Mouse (Mus musculus) liver, adult (tissue): ENCODE measurements around the gene Notch2.

ENCODE experiments used
- GATA4 ChIP-seq: IDR thresholded peaks from 2 replicates; pipeline ENCODE4 v1.6.1; 2014; ENCODE audit warnings: mild to moderate bottlenecking, low read length; ENCODE audit not compliant: insufficient replicate concordance

Gene Notch2

DNA sequence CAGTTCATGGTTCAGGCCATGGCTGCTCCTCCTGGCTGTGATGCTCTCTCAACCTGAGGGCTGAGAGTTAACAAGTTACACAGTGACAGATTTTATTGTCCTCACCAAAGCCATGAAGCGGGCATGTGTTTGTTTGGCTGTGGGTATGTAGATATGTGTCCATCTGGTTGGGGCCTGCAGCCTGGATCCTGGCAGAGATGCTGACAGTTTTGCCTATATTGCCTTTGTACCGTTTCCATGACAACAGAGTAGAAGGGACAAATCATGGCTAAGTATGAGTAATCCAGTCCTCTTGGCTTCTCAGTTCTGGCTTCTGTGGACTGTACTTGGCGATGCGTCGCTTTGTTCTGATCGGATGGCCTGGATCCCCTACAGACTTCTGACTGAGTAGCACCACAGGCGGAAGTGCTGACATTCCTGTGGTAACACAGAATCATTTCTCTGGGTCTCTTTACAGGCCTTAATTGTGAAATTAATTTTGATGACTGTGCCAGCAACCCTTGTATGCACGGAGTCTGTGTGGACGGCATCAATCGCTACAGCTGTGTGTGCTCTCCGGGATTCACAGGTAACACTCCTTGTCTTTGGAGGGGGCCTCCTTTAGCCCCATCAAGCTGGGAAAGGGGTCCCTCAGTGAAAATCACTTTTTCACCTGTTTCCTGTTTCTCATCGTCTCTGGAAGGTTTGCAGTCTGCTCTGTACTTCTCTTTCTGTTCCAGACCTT is 93.4 kb downstream of the Notch2 start:
- TF ChIP-seq GATA4 = no peak

GRCm38 (mm10) chr3:98108416-98108815 is 95.1 kb downstream of the Notch2 start:
- no peak for TF ChIP-seq GATA4

DNA sequence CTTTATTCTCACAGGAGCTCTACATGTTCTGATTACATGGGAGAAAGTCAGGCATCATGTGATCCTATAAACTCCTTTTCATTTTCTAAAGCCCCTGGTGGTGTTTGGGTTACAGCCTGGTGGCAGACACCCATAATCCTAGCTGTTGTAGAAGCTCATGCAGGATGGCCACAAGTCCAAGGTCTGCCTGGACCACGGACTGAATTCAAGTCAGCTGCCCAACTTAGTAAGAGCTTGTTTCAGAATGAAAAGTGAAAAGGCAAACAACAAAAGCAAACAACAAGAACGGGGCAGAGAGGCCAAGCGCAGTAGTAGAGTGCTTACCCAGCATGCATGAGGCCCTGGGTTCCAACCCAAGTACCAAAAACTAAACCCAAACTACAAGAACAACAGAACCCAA is 95.5 kb downstream of the Notch2 start:
- TF ChIP-seq GATA4 = no peak

DNA sequence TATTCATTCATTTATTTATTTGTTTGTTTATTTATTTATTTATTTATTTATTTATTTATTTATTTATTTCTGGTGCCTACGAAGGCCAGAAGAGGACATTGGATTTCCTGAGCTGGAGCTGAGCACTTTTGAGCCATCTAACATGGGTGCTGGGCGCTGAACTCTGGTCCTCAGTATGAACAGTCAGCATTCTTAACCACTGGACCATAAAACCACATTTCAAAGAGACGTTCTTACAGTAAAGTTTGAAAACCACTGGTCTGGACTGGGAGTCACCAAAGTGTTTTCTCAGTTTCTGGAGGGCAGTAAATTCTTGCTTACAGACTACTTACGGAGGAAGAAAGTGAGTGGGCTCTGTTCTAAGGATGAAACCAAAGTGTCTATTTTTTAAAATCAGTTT is 97.3 kb downstream of the Notch2 start:
- TF ChIP-seq GATA4 = no peak

- no peak for TF ChIP-seq GATA4
Observed at GRCm38 (mm10) chr3:98118252-98118651, 104.9 kb downstream of the Notch2 start.

DNA sequence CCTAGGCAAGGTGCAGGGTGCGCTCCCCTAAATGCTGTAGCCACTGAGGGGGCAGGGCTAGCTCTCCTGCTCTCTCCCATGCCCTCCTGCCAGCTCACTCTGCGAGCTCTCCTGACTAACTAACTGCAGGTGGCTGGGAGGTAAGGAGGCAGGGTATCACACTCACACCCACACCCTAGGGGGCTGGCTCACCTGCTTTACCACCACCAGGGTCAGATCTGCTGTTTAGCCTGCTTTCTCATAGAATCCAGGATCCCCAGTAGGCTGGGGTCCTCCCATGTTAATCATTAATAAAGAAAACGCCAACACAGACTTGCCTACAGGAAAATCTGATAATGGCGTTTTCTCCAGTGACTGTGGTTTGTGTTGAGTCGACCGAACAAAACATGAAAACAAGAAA is 106.0 kb downstream of the Notch2 start:
- no peak for TF ChIP-seq GATA4

- TF ChIP-seq GATA4 = no peak
Observed at GRCm38 (mm10) chr3:98120884-98121283, 107.6 kb downstream of the Notch2 start.

GRCm38 (mm10) chr3:98127775-98128174 is 114.4 kb downstream of the Notch2 start:
- TF ChIP-seq GATA4 = no peak

DNA sequence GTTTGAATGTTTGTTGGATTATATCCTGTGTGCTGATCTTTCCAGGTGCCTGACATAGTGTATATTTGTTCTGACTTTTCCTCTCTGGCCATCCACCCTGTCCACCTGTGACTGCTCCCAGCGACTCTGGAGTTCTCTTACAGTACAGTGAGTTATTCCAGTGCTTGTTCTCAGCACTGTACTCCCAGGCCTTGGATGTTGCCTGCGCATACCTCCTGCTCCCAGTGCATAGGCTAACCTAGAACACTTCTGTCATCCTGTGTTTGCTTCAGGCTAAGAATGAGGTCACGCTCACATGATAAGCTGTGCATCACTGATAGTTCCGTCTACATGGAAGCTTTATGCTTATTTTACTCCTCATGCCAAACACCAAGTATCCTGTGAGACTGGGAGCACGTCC is 115.4 kb downstream of the Notch2 start:
- TF ChIP-seq GATA4 = no peak

DNA sequence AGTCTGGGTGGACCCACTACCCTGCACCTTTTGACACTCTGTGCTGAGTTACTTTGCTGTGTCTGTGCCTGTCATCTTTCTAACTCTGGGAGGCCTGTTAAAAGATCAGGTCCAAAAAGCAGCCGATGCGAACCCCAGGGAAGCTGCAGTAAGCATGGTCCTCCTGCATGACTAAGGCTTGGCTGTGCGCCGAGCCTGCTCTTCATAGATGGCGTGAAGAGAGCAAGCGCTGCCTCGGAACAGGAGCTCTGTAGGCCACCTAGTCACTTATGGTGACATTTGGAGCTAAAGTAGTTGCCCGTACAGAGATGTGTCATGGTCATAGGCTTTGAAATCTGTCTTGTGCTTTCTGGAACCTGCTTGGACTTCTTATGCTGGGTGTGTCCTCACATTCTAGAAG is 119.3 kb downstream of the Notch2 start:
- TF ChIP-seq GATA4 = no peak

DNA sequence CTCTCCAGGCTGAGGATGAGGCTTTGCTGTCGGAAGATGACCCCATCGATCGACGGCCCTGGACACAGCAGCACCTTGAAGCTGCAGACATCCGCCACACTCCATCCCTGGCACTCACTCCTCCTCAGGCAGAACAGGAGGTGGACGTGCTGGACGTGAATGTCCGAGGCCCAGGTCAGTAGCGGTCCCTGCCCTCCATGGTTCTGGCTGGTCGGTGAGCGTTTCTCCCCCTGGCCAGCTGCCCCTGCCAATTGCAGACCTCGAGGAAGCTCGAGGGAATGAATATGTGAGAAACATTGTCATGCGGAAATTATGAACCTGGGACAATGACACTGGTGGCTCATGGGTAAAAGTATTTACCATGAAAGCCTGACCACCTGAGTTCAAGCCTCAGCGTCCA is 128.1 kb downstream of the Notch2 start:
- TF ChIP-seq GATA4 = no peak

DNA sequence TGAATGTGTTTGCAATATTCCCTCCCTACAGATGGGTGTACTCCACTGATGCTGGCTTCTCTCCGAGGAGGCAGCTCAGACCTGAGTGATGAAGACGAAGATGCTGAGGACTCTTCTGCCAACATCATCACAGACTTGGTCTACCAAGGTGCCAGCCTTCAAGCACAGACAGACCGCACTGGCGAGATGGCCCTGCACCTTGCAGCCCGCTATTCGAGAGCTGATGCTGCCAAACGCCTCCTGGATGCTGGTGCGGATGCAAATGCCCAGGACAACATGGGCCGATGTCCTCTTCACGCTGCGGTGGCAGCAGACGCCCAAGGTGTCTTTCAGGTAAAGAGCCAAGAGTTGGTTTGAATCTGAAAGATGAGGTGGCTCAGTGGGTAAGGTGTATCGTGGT is 129.5 kb downstream of the Notch2 start:
- no peak for TF ChIP-seq GATA4

GRCm38 (mm10) chr3:98145204-98145603 is 131.9 kb downstream of the Notch2 start:
- no peak for TF ChIP-seq GATA4

DNA sequence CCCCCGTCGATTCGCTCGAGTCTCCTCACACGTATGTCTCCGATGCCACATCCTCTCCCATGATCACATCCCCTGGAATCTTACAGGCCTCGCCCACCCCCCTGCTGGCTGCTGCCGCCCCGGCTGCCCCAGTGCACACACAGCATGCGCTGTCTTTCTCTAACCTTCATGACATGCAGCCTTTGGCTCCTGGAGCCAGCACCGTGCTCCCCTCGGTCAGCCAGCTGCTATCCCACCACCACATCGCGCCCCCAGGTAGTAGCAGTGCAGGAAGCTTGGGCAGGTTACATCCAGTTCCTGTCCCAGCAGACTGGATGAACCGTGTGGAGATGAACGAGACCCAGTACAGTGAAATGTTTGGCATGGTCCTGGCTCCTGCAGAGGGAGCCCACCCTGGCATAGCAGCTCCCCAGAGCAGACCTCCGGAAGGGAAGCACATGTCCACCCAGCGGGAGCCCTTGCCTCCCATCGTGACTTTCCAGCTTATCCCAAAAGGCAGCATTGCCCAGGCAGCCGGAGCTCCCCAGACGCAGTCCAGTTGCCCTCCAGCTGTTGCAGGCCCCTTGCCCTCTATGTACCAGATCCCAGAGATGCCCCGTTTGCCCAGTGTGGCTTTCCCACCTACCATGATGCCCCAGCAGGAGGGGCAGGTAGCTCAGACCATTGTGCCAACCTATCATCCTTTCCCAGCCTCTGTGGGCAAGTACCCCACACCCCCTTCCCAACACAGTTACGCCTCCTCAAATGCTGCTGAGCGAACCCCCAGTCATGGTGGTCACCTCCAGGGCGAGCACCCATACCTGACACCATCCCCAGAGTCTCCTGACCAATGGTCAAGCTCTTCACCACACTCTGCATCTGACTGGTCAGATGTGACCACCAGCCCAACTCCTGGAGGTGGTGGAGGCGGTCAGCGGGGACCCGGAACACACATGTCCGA is 133.4 kb downstream of the Notch2 start:
- TF ChIP-seq GATA4 = no peak

DNA sequence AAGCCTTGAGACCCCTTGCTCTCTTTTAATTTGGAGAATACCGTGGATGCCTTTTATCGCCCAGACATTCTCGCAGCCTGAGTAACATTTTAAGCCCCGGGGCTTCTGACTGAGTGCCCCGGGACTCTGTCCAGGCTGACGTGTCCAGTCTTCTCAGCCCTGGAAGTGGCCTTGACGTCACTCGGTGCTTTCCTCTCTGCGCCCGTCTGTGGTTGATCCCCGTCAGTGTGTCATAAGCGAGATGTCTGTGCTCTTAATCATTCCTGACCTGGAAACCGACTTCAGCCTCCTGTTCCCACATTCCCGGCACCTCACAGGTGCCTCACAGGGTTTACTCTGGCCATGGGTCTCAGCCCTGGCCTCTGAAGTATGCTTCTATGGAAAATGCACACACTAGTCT is 134.4 kb downstream of the Notch2 start:
- TF ChIP-seq GATA4 = no peak

GRCm38 (mm10) chr3:98149881-98150280 is 136.6 kb downstream of the Notch2 start:
- TF ChIP-seq GATA4 = no peak
